Mouse (Mus musculus) kidney, adult 2 months (tissue): Measurements from ENCODE around the gene Gal3st1. TPM values are rescaled to one million over a fixed set of nuclear protein-coding genes. Genes with fewer than 3 reads are reported as not detected.

Experiments used
- DNase-seq: peaks from one replicate; pipeline ENCODE4 v3.0.0; 2021
- H3K27ac ChIP-seq: fragments of 200-500 bp; 2 replicates; pipeline ENCODE4 v1.5.1; 2012; ENCODE audit warnings: low read depth, low read length, control low read depth, inconsistent platforms; ENCODE audit not compliant: insufficient read depth
- H3K27me3 ChIP-seq: fragments of 200-500 bp; replicated peaks from 2 replicates; pipeline ENCODE4 v1.6.1; 2012; ENCODE audit warnings: mild to moderate bottlenecking, moderate library complexity, low read length, inconsistent platforms; ENCODE audit not compliant: control insufficient read depth, insufficient read depth
- H3K36me3 ChIP-seq: fragments of 200-500 bp; 2 replicates; pipeline ENCODE4 v1.6.1; 2012; ENCODE audit warnings: mild to moderate bottlenecking, moderate library complexity, low read length, inconsistent platforms; ENCODE audit not compliant: control insufficient read depth, insufficient read depth
- H3K4me1 ChIP-seq: fragments of 200-500 bp; 2 replicates; pipeline ENCODE4 v1.6.1; 2011; ENCODE audit warnings: low read length; ENCODE audit not compliant: control insufficient read depth, insufficient read depth
- H3K4me3 ChIP-seq: fragments of 200-500 bp; 2 replicates; pipeline ENCODE4 v1.5.1; 2011; ENCODE audit warnings: mild to moderate bottlenecking, low read depth, low read length, control low read depth; ENCODE audit not compliant: insufficient read depth
- CTCF ChIP-seq: fragments of 200-500 bp; conservative IDR thresholded peaks from 2 replicates; pipeline ENCODE4 v1.5.1; 2011; ENCODE audit warnings: low read depth, mild to moderate bottlenecking, control low read depth, low read length, moderate library complexity, mixed read lengths; ENCODE audit not compliant: insufficient read depth, insufficient read length
- POLR2A ChIP-seq: fragments of 200-500 bp; IDR thresholded peaks from one replicate; pipeline ENCODE4 v1.6.1; 2011; ENCODE audit warnings: low read depth, low read length, control low read depth
- WGBS: fragments of 180-500 bp; shearing (Covaris S2); methylation state at CpG from one replicate; pipeline ENCODE4 v1.1.7; 2018; 5-methylcytosine and 5-hydroxymethylcytosine counted together
- polyA plus RNA-seq: library from polyadenylated mRNA; depleted of rRNA; stranded (reverse); fragments of >200 nt; gene quantifications from 2 replicates; pipeline ENCODE4 v1.2.3, GENCODE M21; 2012

Gal3st1 gene
- polyA plus RNA-seq, 1 experiment: 71.7 TPM

- Histone ChIP-seq H3K36me3 (no peaks in the 10 kb centered on the region), H3K27ac (no peak overlapping the region), H3K27me3 (no peaks in the 10 kb centered on the region), H3K4me3 (no peak overlapping the region), H3K4me1 (no peaks in the 10 kb centered on the region)
- no peak for TF ChIP-seq POLR2A
- no peak for TF ChIP-seq CTCF
- DNase-seq: no peak
- WGBS: 62% methylated on average over 8 of the region's 8 CpGs
Observed at GRCm38 (mm10) chr11:4027066-4027465, 43.6 kb downstream of the Gal3st1 start.

GRCm38 (mm10) chr11:4027561-4028334 is 44.3 kb downstream of the Gal3st1 start:
- no peak for DNase-seq
- no peaks in the 10 kb centered on the region for H3K27me3 ChIP-seq
- TF ChIP-seq CTCF: no peak
- no peak for TF ChIP-seq POLR2A
- WGBS: 82% methylated on average over 9 of the region's 9 CpGs
- H3K36me3 ChIP-seq: no peaks in the 10 kb centered on the region
- no peak overlapping the region for H3K4me3 ChIP-seq
- H3K4me1 ChIP-seq: no peaks in the 10 kb centered on the region
- H3K27ac ChIP-seq: no peak overlapping the region

GRCm38 (mm10) chr11:4029343-4029742 is 45.9 kb downstream of the Gal3st1 start:
- H3K27ac ChIP-seq: no peak overlapping the region
- H3K4me1 ChIP-seq: no peaks in the 10 kb centered on the region
- H3K27me3 ChIP-seq: no peaks in the 10 kb centered on the region
- no peak for DNase-seq
- TF ChIP-seq POLR2A (no peak), CTCF (no peak)
- 70% methylated on average over 4 of the region's 4 CpGs for WGBS
- H3K36me3 ChIP-seq: no peaks in the 10 kb centered on the region
- no peak overlapping the region for H3K4me3 ChIP-seq

GRCm38 (mm10) chr11:4031126-4031941 is 47.9 kb downstream of the Gal3st1 start, which contains the start of gene Sec14l4:
Gene Sec14l4, plus strand, starts transcription at chr11:4031462.
- no peak within 1 kb of the TSS for H3K27ac ChIP-seq
- no peaks in the 10 kb centered on the region for H3K27me3 ChIP-seq
- TF ChIP-seq CTCF: no peak; the same call in 1 of the 2 replicates
- no peak for TF ChIP-seq POLR2A
- no peaks in the 10 kb centered on the region for H3K4me1 ChIP-seq
- no peak within 1 kb of the TSS for H3K4me3 ChIP-seq
- WGBS: 55% methylated on average over 16 of the region's 16 CpGs
- DNase-seq: no peak
- no peaks in the 10 kb centered on the region for H3K36me3 ChIP-seq

- WGBS: 46% methylated on average over 12 of the region's 12 CpGs
- Histone ChIP-seq H3K27ac (no peak overlapping the region), H3K4me1 (no peaks in the 10 kb centered on the region), H3K4me3 (no peak overlapping the region), H3K27me3 (no peaks in the 10 kb centered on the region), H3K36me3 (no peaks in the 10 kb centered on the region)
- DNase-seq: no peak
- TF ChIP-seq CTCF: no peak
- TF ChIP-seq POLR2A: no peak
Observed at GRCm38 (mm10) chr11:4031961-4032360, 48.5 kb downstream of the Gal3st1 start.

- H3K4me1 ChIP-seq: no peaks in the 10 kb centered on the region
- H3K36me3 ChIP-seq: no peaks in the 10 kb centered on the region
- WGBS: 64% methylated on average over 7 of the region's 7 CpGs
- DNase-seq: no peak
- H3K27me3 ChIP-seq: no peaks in the 10 kb centered on the region
- H3K27ac ChIP-seq: no peak overlapping the region
- no peak; the same call in 1 of the 2 replicates for TF ChIP-seq CTCF
- no peak for TF ChIP-seq POLR2A
- H3K4me3 ChIP-seq: no peak overlapping the region
Observed at GRCm38 (mm10) chr11:4033471-4033870, 50.0 kb downstream of the Gal3st1 start.

GRCm38 (mm10) chr11:4034169-4034568 is 50.7 kb downstream of the Gal3st1 start:
- TF ChIP-seq CTCF (no peak), POLR2A (no peak)
- Histone ChIP-seq H3K4me1 (no peaks in the 10 kb centered on the region), H3K36me3 (no peaks in the 10 kb centered on the region), H3K27me3 (no peaks in the 10 kb centered on the region), H3K27ac (no peak overlapping the region), H3K4me3 (no peak overlapping the region)
- DNase-seq: no peak
- WGBS: 84% methylated on average over 4 of the region's 4 CpGs
